Mouse (Mus musculus): Measurements from ENCODE around the gene Slc9a9.
A peak's percentile ranks its signal among the peaks of the same experiment; 100 is the strongest.

The Slc9a9 gene

DNA sequence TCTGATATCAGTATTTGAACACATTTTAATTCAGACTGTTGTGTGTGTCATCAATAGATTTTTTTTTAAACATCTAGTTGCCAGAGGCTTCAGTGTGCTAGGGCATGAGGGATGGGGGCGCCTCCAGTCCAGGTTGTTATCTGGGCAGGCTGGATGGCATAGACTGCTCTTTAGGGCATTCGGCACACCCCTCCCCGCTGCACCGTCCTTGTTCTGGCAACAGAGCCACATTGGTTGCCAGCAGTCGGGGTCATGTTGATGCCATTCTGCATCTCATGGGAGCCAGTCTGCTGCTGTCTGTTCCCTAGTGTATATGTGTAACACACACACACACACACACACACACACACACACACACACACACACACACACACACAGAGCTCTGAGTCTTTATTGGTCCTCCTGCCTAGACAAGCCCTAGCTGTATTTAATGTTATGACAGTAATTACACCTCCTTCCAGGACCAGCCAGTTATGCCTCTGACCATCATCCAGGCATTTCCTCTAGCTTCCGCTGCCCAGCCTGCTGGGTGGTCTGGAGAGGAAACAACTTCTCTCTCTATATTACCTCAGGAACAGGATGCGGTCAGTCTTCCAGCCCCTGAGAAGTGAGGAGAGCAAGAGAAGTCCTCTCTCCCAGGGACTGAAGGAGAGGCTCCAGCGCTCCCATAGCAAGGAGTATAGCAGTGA lies 63.0 kb downstream of the Slc9a9 start:
- DNase-seq (ENCODE audit: low spot score in 2 of 2): no peak

DNA sequence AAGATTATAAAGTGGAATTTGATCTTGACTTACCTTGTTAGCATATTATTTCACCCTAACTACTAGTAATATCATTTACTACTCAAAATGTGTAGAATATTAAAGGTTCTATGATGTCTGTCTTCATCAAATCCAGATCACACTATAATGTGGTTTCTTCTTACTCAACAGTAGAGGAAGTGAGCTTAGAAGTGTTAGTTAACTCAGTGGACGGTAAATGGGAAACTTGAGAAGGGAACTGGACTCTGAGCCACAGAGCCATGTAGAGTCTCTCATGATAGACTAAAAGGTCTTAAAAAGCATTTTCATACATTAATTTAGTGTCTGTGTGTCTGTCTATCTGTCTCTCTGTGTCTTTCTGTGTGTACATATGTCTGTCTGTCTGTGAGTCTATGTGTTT lies 64.6 kb downstream of the Slc9a9 start:
- DNase-seq (ENCODE audit: low spot score in 2 of 2): no peak

DNA sequence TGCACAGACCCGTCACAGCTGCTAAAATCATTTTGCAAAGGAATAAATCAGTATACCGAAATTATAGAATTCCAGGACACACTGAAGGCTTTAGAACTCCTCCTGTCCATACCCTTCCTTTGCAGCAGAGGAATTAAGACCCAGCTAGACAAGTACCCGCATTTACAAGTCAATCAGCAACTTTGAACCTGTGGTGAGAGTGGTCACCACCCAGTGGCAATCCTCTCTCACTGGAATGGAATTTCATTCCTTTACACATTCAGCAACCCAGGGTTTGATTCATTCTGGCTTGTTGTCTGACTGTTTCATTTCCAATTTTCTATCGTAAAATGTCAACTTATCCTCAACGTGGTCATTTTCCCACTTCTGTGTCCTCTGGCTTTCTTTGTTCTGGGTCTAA lies 67.5 kb downstream of the Slc9a9 start:
- DNase-seq (ENCODE audit: low spot score in 2 of 2): no peak

DNA sequence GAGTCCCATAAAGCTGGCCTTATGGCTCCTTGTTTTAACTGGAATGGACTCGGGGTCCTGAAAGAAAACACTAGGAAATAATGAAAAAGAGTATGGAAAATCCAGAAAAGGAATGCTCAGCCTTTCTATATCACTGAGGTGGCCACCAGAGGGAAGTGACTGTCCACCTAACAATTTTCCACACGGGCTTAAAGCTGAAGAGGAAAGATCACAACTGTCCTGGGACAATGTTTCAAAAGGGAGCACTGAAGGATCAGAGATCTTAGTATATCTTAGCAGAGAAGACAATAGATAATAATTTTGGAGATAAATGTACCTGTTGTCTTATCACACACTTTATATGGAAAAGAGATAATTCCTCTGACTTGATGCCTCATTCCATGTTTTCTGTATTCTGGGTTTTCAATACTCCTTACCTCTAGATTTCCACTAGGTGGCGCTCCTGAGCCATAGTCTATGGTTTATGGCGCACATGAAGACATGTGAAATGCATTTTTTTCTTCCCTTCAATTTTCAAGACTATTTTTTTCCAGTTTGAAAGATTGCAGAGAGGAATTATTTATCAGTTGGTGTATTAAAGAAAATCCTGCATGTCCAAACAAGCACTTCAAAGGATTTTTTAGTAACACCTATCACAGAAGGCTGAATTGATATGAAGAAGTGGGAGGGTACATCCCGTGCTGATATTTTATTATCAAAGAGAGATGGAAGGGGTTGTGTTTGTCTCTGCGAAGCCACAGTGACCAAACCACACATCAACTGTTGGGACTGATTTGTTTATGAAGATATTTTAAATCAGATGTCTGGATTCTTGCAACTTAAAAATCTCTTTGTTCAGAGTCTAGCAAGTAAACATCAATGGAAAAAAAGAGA lies 69.1 kb downstream of the Slc9a9 start:
- DNase-seq (ENCODE audit: low spot score in 2 of 2): peak; percentile 24 to 43

DNA sequence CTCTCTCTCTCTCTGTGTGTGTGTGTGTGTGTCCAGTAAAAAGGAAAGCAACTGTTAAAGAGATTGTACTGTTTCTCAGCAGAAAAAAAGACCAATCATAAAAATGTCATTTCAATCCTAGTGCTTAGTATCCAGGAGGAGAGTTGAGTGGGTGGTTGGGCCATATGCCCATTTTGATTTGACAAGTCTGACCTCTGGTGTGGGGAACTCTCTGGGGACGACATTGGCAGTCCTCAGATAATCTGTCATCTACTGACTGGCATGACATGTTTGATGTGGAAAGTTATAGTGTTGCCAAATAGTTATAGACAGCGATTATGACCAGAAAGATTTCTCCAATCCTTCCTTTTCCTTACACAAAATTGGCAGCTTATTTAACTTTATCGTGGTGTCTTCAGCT lies 71.1 kb downstream of the Slc9a9 start:
- no peak for DNase-seq (ENCODE audit: low spot score in 2 of 2)

DNA sequence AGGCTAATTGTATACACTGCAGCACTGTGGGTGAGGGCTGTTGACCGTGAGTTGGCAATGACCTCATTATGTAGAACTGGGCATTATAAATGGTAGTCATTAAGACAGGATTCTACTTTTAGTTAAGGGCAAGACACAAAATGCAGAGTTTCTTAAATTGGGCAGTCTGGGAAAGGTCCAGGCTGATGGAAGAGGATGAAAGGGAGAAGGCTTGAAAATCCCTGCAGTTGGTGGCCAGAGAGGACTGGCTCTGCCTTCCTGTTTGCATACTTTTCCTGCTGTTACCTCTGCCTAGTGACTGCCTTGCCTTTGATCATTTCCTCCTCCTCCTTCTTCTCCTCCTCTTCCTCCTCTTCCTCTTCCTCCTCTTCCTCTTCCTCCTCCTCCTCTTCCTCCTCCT lies 73.6 kb downstream of the Slc9a9 start:
- DNase-seq (ENCODE audit: low spot score in 2 of 2): no peak

DNA sequence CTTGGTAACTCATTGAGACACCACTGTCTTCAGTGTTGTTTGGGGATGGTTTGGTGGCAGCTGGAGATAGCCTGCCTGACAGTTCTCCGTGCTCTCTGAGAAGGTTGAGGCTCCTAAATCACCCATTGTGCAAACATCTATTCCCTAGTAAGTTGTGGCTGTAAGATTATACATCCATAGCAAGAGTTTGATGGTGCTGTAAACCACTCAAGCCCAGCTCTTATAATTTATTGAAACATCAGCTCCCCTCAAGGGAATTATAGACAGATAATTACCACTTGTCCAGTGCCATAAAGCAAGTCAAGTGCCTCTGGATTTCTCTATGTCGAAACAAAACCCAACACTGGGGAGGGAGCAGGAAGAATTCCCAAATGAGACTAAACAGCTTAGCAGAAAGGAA lies 78.8 kb downstream of the Slc9a9 start:
- DNase-seq (ENCODE audit: low spot score in 2 of 2): no peak

DNA sequence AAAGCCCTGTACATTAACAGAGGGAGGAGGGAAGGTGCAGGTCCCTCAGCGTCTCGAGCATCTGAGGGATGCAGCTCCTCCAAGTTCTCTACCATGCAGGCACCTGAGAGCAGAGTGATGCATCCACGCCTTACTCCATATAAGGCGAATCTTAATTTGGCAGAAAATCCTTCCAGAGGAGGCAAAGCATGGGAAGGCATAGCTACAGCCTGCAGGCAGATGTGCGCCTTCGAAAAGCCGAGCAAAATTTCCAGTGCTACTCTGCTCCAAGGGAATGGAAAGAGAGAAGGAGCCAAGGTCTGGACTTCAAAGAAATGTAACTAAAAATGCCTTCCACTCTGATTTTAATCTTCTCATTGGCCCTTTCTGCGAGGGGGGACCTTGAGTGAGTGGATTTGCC lies 80.5 kb downstream of the Slc9a9 start:
- DNase-seq (ENCODE audit: low spot score in 2 of 2): no peak

DNA sequence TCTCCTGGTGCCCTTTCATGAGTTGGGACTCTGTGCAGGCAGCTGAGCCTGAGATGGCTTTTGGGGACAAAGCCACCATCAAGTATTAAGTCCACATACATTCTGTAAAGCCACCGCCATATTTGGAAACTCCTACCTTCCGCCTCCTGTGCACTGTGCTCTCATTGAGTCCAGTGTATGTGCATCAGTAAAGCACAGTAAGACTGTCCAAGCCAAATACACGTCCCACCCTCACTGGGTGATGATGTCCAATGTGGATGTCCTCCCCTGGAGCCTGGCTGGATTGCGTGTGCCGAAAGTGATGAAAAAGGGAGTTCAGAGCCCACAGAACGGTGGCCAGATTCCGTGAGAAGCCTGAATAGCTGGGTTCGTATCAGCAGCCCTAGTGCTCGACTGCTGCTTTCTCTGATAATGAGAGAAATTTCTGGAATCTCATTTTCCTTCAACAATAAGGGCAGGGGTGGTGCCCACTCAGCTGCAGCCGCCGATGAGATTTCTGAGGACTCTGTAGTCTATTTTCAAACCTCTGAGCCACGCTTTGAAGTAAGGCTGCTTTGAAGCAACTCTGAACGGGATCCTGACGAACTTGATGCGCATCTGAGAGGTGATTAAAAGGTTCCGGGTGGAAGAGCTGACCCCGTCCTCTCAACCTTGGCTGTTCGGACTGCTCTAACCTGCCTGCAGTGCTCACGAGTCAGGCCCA lies 81.4 kb downstream of the Slc9a9 start:
- DNase-seq (ENCODE audit: low spot score in 2 of 2): no peak

DNA sequence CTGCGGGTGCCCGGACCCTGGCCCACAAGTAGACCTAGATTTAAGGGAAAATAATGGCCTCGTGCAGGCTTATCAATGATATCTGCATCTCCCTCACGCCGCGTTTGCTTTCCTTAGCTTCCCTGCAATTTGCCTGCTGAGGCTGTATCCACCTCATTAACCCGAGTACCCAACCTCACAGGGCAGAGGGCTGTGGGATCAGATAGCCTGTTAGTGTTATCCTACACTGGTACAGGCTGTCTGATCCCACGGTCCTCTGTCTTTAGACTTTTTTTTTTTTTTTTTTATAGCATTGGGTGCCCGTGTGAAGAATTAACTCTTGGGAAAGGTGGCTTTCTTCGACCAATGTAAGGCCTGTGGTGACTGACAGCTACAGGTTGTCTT lies 81.9 kb downstream of the Slc9a9 start:
- no peak for DNase-seq (ENCODE audit: low spot score in 2 of 2)

DNA sequence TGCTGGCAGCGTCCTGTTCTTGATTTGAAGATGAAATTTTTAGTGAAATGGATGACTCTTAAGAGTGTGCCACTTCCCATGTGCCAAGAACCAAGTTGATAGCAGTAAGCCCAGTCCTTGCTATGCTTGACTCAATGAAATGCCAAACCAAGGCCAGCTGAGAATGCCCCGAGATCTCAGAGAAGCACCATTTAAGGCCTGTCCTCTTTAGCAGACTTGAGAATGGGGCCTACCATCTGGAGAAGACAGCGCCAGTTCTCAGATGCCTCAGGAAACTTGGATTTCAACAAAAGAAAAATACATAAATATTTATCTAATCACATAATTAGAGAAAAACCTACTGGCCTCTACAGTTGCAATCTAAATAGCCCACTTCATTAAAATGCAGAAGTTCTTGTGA lies 82.4 kb downstream of the Slc9a9 start:
- DNase-seq (ENCODE audit: low spot score in 2 of 2): no peak

DNA sequence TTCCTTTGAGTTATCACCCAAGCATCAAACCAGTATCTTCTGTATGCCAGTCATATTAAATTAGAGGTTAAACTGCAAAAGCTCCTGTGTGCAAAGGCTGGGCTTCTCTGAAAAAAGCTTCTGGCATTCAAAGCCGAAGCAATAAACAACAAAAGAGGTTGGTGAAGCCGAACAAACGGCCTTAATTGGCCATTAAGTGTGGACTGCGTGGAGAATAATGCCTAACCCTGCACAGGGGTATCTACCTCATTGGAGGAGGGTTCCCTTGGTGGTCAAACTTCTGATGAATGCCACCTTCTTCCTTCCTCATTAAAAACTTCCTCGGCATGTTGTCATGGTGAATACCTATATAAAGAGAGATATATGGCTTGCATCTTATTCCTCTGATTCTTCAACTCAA lies 90.2 kb downstream of the Slc9a9 start:
- no peak for DNase-seq (ENCODE audit: low spot score in 2 of 2)

DNA sequence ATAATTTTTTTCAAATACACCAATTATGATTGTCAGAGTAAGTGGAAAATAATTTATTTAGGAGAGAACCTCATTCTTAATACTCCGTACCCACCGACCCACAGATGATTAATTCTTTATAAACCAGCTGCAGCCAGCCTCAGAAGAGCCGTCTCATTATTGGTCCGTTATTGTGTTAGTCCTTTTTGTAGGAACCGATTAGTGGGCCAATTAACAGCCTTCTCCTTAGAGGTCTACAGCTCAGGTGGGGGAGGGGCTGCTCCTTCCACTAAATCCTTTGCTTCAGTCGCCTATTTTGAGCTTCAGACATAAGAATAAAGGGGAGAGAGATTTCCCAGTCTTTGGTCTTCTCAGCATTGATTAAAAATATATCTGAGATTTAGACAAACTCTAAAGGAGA lies 98.4 kb downstream of the Slc9a9 start:
- DNase-seq (ENCODE audit: low spot score in 2 of 2): no peak

DNA sequence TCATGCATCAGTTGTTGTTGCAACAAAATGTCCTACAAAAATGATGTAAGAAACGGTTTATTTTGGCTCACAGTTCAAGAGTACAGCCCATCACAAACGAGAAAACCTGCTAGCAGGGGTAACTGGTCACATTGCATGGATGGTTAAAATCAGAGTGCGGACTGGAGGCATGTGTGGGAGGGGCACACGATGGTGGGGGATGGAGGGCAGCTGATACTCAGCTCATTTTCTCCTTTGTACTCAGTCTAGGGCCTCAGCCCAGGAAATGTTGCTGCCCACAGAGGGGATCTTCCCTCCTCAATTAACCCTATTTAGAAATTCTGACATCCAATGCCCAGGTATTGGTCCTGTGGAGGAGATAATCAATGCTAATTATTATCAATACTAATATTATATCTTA lies 98.8 kb downstream of the Slc9a9 start:
- no peak for DNase-seq (ENCODE audit: low spot score in 2 of 2)

DNA sequence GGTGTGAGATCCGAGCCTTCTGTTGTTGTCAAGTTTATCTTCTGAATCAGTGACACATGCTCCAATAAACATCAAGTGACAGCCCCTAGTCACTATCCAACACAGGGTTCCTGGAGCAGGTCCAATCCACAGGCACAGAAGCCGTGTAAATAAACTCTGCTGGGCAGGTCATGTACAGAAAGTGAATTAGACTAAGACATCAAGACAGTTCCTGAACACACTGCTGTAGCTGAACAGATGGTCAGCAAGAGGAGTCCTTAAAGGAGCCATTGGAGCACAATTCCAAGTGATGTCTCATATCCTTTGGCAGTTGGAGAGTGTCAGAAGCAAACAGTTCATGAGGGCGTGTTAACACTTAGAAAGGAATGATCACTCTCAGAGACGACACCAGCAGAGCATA lies 103.6 kb downstream of the Slc9a9 start:
- no peak for DNase-seq (ENCODE audit: low spot score in 2 of 2)

DNA sequence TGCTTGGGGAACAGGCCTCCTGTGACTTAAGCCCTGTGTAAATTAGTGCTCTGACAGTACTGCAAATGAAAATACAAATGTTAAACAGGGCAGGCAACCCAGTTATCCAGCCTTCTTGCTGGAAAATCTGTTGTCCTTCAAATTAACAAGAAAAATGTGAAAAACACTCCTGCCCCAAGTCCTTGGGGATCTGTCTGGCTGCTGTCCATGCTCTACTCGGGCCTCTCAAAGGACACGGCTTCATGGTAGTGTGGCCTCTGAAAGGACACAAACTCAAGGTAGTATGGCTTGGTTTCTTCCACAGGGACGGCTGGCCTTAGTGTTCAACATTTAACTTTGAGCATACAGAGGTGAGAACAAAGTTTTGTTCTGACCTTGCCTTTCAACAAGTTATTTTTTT lies 118.6 kb downstream of the Slc9a9 start:
- DNase-seq (ENCODE audit: low spot score in 2 of 2): no peak

DNA sequence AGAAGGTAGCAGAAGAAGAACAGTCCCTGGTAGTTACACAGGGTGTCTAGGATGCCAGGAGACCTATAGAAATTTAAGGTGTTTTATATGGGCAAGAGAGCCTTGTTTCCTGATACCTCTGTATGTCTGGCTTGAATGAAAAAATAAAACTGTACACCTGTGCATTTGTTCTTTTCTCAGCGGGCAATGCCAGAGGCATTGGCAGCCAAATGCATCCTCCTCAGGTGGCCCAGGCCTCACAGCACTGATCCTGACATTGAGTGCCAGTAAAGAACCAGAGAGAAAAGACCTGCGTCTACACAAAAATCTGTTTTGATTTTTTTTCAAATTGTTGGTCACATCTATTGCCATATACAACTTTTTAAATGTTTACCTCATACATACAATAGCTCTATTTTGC lies 121.3 kb downstream of the Slc9a9 start:
- no peak for DNase-seq (ENCODE audit: low spot score in 2 of 2)

DNA sequence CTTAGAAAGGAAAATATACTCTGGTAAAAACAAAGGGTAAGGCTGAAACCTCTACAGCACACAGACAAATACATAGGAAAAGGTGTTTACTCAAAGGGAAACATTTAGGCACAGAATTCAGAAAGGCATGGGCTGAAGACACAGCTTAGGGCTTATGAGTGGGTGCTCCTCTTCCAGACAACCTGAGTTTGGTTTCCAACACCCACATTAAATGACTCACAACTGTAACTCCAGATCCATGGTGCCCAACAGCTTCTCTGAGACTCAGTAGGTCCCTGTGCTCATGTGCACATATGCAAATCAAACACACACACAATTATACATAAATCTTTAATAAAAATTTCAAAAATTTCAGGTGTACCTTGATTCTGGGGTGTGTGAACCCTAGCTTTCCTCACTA lies 133.4 kb downstream of the Slc9a9 start:
- DNase-seq (ENCODE audit: low spot score in 2 of 2): no peak

DNA sequence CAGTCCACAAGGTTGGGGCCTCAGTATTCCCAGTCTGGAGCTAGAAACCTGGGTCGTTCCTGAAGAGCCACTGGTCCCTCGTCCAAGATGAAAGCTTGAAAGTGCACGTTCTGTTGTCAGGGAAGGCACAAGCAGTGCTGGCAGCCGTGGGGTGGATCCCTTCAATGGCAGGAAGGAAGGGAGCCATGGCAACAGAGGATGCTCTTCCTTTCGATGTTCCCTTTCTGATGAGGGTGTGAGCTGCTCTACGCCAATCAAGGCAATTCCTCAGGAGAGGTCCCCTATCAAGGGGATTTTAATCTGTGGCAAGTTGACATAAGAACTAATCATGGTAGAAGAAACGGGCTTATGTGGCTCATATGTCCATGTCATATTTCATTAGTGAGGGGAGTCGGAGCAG lies 135.8 kb downstream of the Slc9a9 start:
- no peak for DNase-seq (ENCODE audit: low spot score in 2 of 2)

DNA sequence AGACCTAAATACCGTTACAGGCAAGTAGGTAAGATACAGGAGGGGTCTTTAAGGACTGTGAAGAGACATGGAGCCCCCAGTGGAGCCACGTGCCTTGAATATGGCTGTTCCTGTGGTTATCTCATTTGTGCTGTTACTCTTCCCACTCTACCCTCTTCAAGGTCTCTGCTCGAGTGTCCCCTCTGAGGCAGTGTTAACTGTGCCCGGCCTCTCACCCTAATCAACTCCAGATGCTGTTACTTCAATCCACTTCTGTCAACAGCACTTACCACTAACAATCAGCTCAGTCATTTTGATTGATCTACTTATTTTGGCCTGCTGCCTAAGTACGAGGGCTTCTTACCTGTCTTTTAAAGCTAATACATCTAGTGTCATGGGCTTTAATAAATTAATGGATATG lies 145.8 kb downstream of the Slc9a9 start:
- no peak for DNase-seq (ENCODE audit: low spot score in 2 of 2)

DNA sequence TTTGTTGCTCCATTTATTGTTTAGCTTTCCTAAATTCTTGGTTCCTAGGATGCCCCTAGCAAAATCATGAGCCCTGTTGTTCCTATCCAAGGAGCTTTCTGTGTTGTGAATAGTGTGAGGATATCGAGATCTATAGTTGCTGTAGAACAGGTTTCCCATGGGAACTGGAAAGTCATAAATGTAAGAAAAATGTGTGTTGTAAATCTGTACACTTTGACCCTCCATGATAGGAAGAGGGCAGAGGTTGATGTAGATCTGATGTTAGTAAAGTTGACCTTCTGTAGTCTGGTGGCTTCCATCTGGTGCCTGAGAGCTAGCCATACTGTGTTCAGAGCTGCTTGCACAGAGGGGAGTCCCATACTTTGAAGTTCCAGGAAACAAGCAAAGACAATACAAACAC lies 151.6 kb downstream of the Slc9a9 start:
- DNase-seq (ENCODE audit: low spot score in 2 of 2): no peak

DNA sequence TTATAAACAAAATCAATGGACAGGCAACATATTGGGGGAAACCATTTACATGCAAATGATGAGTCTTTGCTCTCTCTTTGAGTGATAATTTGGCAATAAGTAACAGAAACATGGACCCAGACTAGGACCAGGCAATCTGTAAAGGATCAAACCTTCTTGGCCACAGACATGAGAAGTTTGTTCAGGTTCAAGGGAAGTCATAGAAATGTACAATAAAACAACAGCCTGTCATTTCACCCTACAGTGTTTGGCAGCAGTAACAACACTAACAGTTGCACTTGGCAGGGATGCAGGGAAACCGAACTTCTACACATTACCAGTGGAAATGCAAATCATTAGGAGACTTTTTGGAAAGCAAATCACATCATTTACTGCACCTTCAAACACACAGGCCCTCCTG lies 164.1 kb downstream of the Slc9a9 start:
- DNase-seq (ENCODE audit: low spot score in 2 of 2): no peak

DNA sequence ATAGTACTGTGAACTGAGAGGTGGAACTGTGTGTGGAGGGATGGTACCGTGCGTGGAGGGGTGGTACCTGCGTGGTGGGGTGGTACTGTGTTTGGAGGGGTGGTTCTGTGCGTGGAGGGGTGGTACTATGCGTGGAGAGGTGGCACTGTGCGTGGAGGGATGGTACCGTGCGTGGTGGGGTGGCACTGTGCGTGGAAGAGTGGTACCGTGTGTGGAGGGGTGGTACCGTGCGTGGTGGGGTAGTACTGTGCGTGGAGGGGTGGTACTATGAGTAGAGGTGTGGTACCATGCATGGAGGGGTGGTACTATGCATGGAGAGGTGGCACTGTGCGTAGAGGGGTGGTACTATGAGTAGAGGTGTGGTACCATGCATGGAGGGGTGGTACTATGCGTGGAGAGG lies 167.7 kb downstream of the Slc9a9 start:
- DNase-seq (ENCODE audit: low spot score in 2 of 2): no peak
